Mouse (Mus musculus) G1E (cell line): Measurements from ENCODE around the gene Gcgr.
"Not testable (repeated sequence)": the region's sequence is repeated elsewhere in the genome, so short reads cannot be mapped to it uniquely, and the experiment has no call there.

ENCODE experiments used
- CTCF ChIP-seq: IDR thresholded peaks from 2 replicates; pipeline ENCODE4 v1.5.1; 2012; ENCODE audit warnings: low read depth, low read length, inconsistent platforms, mixed read lengths
- GATA1 ChIP-seq: IDR thresholded peaks from 2 replicates; pipeline ENCODE4 v1.6.1; 2012; ENCODE audit warnings: borderline replicate concordance, low read length, inconsistent platforms, mixed read lengths
- GATA2 ChIP-seq: IDR thresholded peaks from 2 replicates; pipeline ENCODE4 v1.6.1; 2012; ENCODE audit warnings: low read depth, low read length, inconsistent platforms, borderline replicate concordance
- TAL1 ChIP-seq: conservative IDR thresholded peaks from 2 replicates; pipeline ENCODE4 v1.6.1; 2012; ENCODE audit warnings: low read depth, low read length, inconsistent platforms, mixed read lengths

DNA sequence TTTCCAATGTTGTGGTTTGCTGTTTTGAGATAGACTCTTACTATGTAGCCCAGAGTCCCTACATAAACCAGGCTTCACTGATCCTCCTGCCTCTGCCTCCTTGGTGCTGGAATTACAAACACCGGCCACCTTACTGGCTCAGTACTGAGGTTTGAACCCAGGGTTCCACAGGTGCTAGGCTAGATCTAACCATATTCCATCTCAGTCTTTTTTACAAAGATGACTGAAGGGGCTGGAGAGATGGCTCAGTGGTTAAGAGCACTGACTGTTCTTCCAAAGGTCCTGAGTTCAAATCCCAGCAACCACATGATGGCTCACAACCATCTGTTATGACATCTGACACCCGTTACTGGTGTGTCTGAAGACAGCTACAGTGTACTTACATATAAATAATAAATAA, 16.2 kb upstream of the Gcgr start:
- TF ChIP-seq CTCF, GATA1, TAL1, GATA2: not testable (repeated sequence)
